Mouse (Mus musculus) left cerebral cortex, postnatal 25 days (tissue): ENCODE results near the gene Fam169a. TPM values are rescaled to one million over a fixed set of nuclear protein-coding genes. Genes with fewer than 3 reads are reported as not detected.
"Not testable (repeated sequence)": the region's sequence is repeated elsewhere in the genome, so short reads cannot be mapped to it uniquely, and the experiment has no call there.

Experiments
- DNase-seq, 2 experiments: peaks; one replicate each; pipeline ENCODE4 v3.0.0; 2022; ENCODE audit warnings: low spot score in 2 of 2, mixed read lengths in 1 of 2
- intact Hi-C: fragments of 180-260 bp; cut with DNase I; formaldehyde crosslinking; loops from one replicate; pipeline ENCODE4 v1.15.1; 2025
- total RNA-seq, 2 experiments: library from RNA; stranded (reverse); gene quantifications; 2 replicates each; pipeline ENCODE4 v1.2.3; 2021

Gene Fam169a
- total RNA-seq, 2 experiments from 2014 or later = 42.6 to 48.6 TPM

DNA sequence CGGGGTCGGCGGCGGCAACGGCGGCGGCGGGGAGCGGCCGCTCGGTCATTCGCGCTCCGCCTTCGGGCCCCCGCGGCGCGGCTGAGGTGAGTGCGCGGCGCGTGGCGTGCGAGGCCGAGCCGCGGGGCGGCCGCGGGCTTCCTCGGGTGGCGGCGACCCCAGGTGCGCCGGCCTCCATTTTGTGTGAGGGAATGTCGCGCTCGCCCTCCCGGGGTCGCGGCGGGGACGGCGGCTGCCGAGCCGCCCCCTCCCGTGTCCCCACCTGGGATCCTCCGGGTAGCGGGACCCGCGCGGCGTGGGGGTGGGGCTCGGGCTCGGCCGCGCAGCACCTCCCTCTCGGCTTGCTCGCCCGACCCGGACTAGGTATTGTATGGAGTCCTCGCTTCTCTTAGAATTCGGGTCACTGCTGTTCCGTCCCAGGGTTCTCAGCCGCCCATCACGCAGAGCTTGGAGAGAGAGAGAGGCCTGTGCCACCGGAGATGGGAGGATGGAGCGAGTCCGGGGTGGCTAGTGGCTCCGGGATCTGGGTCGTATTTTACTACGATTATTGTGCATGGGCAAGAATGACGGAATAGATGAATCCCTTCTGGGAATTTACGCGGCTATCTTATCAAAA lies 4.6 kb downstream of the Fam169a start:
- peak; percentile 45 to 66 for DNase-seq
- intact Hi-C loops = no loop called here

DNA sequence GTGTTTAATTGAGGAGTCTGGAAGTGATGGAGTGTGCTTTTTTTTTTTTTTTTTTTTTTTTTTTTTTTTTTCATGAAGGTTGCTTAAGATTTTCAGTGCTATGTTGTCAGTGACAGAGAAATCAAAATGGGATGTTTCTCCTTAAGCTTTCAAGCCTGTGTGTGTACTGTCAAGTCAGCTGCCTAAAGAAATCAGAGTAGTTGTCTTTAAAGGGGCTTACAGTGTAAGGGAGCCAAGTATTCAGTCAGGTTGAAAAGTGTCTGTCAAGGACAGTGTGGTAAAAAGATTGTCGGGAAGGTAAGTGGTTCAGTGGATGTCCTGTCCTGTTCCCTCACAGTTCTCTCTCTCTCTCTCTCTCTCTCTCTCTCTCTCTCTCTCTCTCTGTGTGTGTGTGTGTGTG lies 6.4 kb downstream of the Fam169a start:
- DNase-seq = no peak
- intact Hi-C loops = no loop called here

DNA sequence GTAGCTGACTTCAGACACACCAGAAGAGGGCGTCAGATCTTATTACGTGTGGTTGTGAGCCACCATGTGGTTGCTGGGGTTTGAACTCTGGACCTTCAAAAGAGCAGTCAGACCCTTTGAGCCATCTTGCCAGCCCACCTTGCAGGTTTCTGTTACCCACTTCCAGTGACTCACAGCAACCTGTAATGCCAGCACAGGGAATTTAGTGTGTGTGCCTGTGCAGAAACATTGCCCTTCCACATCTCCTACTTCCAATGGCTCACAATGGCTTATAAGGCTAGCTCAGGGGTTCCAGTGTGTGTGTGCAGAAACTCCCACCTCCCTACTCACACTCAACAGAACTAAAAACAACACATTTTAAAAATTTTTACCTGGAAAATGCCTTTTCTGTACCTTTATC lies 10.5 kb downstream of the Fam169a start:
- DNase-seq = no peak
- intact Hi-C loops = no loop called here

DNA sequence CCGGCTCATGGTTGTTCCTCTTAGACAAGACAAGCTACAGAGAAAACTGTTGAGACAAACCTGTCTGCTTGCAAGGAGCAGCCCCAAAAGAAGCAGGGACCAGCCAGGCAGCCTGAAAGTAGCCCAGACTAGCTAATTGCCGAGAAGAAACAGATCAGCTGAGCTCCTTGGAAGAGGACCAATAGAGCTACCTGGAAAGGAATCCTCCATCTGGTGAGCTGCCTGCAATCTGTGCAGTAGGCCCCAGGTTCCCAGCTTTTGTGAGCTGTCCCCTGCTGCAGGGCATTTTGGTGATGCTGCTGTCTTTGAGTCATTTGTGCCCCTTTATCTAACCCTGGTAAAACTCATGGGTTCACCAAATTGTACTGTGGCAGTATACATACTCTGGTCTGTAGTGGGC lies 13.1 kb downstream of the Fam169a start:
- intact Hi-C loops = no loop called here
- no peak for DNase-seq

DNA sequence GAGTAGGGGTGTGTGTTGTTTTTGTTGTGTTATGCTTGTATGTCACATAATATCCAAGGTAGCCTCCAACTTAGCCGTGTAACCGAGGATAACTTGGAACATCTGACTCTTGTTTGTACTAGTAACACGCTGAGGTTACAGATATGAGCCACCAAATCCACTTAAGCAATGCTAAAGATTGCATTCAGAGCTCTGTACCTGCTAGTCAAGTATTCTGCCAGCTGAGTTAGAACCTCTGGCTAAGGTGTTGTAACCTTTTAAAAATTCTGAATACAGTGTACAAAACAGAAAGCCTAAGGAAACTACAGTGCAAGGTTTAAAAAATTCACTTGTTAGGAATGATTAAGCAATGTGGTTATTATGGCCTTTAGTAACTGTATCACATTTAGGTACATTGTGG lies 13.5 kb downstream of the Fam169a start:
- intact Hi-C loops = no loop called here
- DNase-seq = no peak

DNA sequence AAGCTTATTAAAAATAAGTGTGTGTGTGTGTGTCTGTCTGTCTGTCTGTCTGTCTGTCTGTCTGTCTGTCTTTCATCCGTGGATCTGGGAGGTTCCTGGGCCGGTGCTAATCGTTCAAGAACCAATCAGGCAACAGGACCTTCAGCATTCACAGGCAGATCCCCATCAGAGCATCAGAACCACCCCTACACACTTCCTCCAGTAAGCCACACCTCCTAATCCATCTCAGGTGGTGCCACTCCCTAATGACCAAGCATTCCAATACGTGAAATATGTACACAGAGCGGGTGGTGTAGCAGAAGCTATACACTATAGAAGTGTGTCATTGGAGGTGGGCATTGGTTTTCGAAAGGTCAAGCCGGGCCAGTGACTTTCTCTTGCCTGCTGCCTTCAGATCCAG lies 15.3 kb downstream of the Fam169a start:
- no peak for DNase-seq
- intact Hi-C loops = no loop called here

DNA sequence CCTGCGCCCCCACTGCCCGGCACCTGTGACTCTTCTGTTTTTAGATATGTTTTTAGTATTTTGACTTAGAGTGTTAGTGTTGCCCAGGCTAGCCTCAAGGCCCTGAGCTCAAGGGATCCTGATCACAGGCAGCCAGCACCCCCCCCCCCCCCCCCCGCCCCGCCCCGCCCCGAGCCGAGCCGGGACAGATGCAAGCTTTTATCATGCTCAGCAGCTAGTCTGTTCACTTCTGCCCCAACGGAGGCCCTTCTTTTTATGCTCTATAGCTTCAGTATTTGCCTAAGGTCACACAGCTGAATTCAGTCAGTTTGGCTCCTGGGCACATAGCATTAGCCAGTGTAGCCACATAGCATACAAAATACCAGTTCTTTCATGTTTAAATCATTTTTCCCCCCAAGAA lies 19.2 kb downstream of the Fam169a start:
- no peak for DNase-seq
- intact Hi-C loops = no loop called here

DNA sequence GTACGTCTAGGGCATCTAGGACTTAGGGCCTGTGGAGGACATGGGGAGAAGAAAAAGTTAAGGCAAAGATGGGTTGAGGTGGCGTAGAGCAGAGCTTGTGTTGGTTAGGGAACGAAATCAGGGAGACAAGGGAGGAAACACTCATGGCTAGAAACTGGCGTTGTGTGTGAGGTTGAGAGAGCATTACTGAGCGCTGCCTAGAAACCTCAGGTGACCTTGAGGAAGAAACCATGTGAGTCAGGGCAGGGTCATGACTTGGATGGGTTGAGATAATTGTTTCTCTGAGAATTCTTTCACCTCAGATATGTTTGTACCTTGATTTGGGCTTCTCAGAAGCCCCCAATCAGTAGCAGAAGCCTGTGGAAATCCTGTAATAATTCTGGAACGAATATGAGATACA lies 20.3 kb downstream of the Fam169a start:
- DNase-seq = no peak

DNA sequence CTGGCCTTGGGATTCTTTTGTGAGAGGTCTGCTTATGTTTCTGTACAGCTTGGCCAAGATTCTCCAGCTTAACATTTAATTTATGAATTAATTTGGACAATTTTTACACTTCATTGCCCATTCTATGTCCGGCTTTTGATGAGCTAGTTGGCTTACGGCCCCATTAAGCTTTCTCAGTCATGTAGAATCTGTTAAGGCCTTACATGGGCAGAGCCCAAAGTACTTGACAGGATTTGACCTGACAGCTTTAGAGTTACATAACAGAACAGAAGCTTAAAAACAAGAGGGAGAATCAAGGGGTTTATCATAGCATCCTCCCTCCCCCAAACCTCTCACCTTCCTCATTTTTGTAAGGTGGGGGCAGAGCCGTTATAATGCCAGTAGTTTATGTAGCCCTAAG lies 21.1 kb downstream of the Fam169a start:
- no peak for DNase-seq

More for the DNA sequence above, 20.3 kb downstream of the Fam169a start:
- intact Hi-C loops = no loop called here

DNA sequence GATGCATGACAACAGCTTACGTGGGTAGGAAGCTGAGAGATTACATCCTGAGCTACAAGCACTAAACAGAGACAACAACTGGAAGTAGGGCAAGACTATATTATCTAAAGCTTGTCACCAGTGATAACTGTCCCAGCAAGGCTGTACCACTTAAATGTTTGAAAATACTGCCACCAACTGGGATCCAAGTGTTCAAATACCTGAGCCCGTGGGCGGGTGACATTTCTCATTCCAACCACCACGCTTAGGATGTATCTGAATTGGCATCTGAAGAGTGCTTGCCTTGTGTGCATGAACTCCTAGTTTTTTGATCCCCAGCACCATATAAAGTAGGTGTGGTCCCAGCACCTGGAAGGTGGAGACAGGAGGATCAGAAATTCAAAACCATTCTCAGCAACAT lies 28.6 kb downstream of the Fam169a start:
- peak in 1 of 2 experiments; percentile 11 for DNase-seq
- intact Hi-C loops = no loop called here

More for the DNA sequence above, 21.1 kb downstream of the Fam169a start:
- intact Hi-C loops = no loop called here

DNA sequence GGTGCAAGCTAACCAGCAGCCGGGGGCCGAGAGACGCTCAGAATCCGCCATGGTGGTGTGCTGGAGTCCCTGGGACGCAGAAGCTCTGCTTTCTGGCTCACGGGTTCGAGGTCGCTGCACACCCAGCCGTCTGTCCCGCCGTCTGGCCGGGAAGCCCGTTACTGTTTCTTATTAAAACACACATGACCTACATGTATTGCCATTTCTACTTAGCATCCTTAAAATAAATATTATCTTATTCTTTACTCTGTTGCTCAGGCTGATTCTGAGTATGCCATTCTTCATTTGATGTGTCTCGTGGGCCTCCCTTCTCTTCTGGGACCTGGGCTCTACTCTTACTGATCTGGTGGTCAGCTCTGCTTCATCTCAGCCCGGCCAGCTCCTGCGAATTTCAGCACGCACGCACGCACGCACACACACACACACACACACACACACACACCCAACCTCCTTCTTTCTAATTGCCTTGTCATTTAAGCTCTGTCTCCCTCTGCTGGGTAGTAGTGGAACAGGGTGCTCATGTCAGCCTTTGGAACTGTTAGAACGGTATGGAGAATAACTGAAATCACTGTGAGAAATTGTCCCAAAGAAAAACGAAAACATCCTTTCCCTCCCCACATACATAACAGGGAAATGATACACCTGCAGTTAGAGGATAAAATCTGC lies 32.2 kb downstream of the Fam169a start, which contains the start of gene Gm6169:
TSS of gene Gm6169 (minus strand) at position 51 of the 666 bp plus-strand sequence.
- DNase-seq = peak; percentile 72 to 82
- intact Hi-C loops = no loop called here

DNA sequence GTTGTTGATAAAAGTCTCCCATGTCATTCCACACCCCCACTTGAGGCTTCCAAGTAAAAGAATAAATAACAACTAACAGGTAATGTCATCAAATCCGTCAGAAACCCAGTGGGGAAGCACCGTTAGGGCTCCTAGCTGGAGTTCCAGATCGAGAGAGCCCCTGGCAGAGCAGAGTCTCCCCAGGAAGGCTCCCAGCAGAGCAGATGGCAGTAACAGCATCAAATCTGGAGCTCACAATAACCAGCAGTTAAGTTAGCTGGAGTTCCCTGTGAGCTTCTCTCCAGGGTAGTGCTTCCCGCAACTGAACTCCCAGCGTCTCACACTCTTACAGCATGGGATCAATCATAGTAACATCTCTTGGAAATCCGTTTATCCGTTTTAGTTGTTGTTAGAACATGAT lies 37.9 kb downstream of the Fam169a start:
- intact Hi-C loops = no loop called here
- DNase-seq = no peak

DNA sequence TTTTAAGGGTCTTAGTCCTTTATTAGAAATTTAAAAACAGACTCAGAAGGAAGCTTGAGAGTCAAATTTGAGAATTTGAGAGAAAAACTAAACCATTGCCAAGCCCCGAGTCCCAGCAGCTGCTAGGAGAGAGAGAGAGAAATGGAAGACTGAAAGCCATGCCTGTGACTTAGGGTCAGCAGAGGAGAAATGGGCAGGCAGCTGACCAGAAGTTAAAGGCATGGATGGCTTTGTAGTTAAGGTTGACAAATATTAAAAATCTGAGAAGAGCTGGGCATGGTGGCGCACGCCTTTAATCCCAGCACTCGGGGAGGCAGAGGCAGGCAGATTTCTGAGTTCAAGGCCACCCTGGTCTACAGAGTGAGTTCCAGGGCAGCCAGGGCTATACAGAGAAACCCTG lies 40.6 kb downstream of the Fam169a start:
- DNase-seq, intact Hi-C loops: not testable (repeated sequence)

DNA sequence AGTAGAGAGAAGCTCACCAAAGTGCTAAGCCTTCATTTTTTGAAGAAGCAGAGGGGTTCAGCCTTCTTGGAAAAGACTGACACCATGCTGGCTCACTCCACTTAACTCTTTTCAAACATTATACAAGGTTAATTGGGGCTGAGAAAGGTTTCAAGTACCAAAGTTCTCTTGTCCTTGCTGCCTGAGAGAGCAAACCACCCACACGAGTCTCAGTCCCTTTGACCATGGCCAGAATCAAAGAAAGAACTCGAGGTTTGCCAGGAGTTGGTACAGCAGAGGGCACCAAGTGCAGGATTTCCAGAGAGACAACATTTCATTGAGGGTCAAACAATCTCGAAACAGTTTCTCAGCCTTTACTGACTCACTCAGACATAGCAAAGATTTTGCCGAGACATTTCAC lies 42.0 kb downstream of the Fam169a start:
- DNase-seq = no peak
- intact Hi-C loops = no loop called here

DNA sequence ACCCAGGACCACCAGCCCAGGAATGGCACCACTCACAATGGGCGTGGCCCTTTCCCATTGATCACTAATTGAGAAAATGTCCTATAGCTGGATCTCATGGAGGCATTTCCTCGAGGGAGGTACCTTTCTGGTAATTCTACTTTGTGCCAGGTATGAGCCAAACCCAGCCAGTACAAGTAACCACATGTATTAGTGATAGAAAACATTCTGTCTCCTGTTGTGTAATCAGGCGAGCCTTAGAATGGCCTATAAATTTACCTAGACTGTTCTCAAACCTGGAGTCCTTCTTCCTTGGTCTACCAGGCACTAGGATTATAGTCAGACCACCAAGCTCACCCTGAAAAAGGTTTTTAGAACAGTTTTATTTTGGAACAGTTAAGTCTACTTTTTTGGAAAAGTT lies 54.3 kb downstream of the Fam169a start:
- intact Hi-C loops = no loop called here
- no peak for DNase-seq

DNA sequence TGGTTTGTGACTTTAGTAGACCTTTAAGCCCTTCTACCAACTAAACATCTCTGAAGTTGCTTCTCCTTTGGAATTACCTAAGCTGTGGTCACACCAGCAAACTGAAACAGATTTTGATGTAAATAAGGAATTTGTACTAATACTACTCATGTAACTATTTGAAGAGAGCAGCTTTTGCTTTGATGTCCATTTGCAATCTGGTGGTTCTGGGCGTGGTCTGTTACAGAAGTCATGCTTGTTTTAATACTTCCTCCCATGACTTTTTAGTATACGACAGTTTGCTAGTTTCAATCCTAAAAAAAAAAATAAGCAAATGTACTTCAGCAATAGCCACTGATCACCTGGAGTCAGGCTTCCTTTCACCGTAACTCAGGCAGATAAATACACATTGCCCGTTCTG lies 62.6 kb downstream of the Fam169a start:
- DNase-seq = not testable (repeated sequence)
- intact Hi-C loops = loop anchor here (10.0 kb wide), 1 partner anchor 465 kb away; no protein-coding TSS in a partner anchor

DNA sequence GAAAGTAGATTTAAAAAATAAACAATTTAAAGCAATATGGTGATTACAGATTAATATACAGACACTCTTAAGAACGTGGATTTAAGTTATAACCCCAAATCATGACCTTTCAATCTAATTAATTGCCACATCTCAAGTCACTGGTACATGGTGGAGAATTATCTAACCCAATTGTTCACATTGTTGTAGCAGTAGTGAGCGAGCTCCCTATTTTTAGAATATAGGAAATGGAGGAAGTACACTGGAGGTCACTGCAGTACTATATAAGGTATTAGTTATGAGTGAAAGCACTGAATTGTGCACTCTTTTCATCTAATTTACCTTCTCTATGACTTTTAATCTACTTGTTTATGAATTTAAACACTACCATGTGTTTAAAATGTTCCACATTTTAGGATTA lies 63.3 kb downstream of the Fam169a start:
- not testable (repeated sequence) for DNase-seq
- intact Hi-C loops = loop anchor here (10.0 kb wide), 1 partner anchor 466 kb away; no protein-coding TSS in a partner anchor

DNA sequence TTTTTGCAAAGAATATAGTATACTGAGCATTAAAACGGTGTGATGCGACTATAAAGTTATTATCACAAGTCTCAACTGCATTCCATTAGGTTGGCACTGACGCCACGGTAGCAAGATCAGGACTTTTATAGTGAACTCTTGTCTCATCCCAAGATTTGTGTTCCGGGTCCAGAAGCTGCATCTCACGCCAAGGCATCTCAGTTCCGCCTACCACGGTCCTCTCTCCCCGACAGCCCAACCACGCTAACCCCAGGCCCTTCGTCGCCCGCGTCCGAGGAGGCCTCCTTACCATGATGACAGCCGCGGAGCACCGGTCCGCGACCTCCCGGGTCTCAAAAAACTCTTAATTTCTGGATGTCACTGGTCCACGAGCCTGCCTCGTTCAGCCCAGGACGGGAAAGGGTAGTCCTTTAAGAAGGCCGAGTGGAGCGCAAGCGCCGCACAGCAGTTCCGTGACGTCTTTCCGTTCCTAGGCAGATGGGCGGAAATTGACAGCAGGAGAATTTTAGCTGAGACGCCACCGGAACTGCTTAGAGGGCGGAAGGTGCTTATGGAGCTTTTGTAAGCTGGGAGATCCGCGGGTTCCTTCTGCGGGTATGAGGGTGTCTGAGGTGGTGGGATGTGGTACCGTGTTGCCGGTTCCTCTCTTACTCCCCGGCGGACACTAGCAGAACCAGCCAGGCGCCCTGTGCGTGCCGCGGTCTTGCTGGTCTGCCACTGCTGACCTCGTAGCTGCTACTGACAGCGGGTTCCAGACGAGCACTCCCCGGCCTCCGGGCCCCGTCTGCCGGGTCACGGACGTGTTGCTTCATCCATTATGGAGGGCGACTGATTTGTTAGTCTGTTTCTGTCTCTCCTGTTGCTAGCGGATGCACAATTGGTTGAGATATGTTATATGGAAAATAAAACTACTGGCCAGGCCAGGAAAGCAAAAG lies 70.6 kb downstream of the Fam169a start, which contains the start of the genes Gfm2 and Nsa2:
TSS of gene Gfm2 (plus strand) at position 472 of the 935 bp plus-strand sequence.
TSS of gene Nsa2 (minus strand) at position 472 of the 935 bp plus-strand sequence.
- intact Hi-C loops = loop anchor here (10.0 kb wide), 1 partner anchor 473 kb away; no protein-coding TSS in a partner anchor
- peak; percentile 92 to 97 for DNase-seq

DNA sequence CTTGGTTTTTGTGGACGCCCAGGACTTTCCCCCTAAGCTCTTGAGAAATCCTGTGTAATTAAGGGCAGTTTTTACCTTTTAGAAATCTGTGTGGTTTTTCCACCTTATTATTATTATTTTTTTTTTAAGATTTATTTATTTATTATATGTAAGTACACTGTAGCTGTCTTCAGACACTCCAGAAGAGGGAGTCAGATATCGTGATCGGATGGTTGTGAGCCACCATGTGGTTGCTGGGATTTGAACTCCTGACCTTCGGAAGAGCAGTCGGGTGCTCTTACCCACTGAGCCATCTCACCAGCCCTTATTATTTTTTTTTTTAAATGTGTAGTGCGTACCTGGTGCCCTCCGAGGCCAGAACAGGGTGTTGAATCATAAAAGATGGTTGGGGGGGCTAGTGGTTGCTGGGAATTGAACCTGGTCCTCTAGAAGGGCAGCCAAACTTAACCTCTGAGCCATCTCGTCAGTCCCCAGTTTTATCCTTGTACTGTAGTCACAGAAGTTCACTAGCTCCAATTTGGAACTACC lies 71.4 kb downstream of the Fam169a start:
- not testable (repeated sequence) for DNase-seq
- intact Hi-C loops = loop anchor here (10.0 kb wide), 1 partner anchor 474 kb away; no protein-coding TSS in a partner anchor

DNA sequence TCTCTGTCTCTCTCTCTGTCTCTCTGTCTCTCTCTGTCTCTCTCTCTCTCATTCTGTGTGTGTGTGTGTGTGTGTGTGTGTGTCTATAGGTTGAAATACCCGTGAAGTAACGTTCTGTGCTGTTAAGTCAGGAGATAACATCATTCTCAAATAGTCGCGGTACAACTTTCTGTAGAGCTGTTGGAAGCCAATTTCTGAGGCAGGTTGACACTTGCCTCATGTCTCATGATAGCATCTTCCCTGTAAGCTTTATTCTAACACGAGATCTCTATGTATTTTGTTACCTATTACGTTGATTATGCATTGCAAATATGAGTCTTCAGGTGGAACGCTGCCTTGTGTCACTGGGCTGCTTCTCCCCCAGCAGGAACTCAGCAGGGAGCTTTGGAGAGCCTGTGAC lies 75.2 kb downstream of the Fam169a start:
- intact Hi-C loops = no loop called here

More for the DNA sequence above, 75.2 kb downstream of the Fam169a start:
- DNase-seq = no peak
